Mouse (Mus musculus) adrenal gland, postnatal 14 days (tissue): ENCODE measurements around the gene Myo1g. TPM values are rescaled to one million over a fixed set of nuclear protein-coding genes. Genes with fewer than 3 reads are reported as not detected.

ENCODE experiments used
- DNase-seq: peaks from one replicate; pipeline ENCODE4 v3.0.0; 2021; ENCODE audit warnings: mixed read lengths
- long read RNA-seq, 2 experiments: library from polyadenylated mRNA; stranded (forward); transcript quantifications; one replicate each; pipeline ENCODE4 v2.0.0; 2021
- total RNA-seq: library from RNA; stranded (reverse); gene quantifications from 2 replicates; pipeline ENCODE4 v1.2.3, GENCODE M21; 2021

Gene Myo1g
- 4.0 and 11.8 TPM in 2 replicates for total RNA-seq
- long read RNA-seq, experiment 1, result 0 reads
- long read RNA-seq, experiment 2, partial matches to known transcripts, result 0 of 1 reads
- long read RNA-seq, experiment 2, other reads (novel, unspliced or antisense), result 1 of 1 reads

DNA sequence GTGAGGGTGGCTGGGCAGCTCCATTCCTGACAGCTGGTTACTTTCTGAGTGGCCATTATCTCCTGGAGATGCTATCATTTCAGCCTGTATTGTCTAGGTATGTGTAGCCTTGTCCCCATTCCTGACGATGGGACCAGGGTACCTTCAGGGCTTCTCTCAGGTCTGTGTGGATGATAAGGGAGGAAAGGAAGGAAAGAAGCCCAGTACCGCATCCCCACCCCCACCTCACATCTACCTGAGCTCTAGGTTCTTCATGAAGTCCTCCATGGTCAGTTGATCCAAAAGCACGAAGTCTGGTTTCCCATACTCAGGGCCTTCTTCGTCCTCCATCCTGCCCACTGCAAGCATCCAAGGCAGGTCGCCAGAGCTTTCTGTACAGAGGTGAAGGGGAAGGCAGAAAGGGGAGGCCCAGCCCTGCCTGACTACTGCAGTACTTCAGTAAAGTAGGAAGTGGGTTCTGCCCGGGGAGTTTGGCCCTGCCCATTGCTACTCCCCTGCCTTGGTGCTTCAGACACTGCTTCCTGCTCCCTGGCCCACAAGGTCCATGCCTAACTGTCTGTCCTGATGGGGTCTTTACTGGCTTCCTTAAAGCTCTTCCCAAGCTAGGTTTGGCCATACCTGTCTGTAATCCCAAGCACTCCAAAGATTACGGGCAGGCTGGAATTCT, at the start of gene Myo1g:
Gene Myo1g, minus strand, starts transcription at position 459 of the 667 bp plus-strand sequence.
- peak; percentile 36 for DNase-seq

DNA sequence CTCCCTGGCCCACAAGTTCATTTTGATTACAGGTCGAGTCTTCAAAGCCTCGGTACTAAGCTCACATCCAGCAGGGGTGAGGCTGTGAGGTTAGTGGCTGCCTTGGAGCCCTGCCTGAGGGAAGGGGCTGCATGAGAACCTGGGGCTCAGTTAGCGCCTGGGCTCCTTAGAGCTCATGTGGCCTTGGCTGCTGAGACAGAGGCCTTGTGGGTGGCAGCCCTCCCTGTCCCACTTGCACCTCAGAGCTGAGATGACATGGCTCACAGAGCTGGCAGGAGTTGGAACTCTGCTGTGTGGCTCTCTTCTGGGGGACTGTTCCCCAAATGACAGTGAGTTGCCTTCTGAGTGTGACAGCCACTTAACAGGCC, 48.6 kb upstream of the Myo1g start:
- peak; percentile 70 for DNase-seq

DNA sequence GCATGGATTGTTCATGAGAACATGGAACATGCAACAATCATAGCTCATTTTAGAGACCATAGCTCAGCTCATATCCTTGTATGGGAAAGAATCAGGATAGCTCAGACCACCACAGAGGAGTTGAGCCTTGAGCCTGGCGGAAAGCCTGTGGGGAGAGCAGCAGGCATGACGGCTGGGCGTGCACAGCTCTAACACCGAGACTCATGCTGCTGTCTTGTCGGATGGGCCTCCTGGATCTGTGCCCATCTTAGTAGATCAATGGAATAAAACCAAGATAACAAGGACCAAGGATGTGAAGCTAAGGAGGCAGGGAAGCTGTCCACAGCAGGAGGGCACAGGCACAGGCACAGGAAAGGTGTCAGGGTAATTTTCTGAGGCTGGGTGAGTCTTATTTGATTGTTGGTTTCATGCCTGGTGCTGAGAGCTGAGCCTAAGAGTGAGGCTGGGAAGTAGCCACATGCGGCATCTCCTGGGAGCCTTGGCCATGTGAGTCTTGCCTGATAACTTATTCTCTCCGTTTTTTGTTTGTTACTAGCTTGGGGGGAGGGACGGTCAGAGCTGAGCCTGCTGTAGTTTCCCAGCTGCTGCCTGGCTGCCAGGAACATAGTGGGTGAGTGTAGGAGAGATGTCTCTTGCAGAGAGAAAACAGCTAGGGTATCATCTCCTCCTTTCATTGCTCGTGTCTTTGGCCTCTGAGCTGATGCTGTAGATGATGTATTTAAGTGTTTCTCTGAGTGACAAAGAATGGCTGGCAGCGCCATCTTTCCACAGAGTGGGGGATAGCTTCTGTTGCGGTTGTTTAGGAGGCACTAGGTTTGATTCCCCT, 48.0 kb upstream of the Myo1g start:
- peak; percentile 49 for DNase-seq

DNA sequence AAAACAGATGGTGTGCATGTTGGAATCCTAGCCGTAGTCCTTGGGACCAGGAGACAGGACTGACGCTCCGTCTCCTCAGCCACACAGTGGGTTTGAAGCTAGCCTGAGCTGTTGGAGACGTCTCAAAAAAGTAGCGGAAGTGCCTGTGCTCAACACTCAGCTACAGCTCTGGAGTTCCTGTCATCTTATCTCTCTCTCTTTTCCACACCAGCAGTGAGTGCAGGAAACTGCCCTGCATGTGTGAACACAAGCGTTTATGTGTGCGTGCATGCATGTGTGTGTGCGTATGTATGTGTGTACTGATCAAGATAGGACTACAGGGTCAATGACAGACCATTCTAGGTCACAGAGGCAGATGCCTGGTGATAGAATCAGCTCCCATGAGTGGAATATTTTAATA, 47.2 kb upstream of the Myo1g start:
- DNase-seq, result no peak

GRCm38 (mm10) chr11:6566496-6566895, 45.7 kb upstream of the Myo1g start:
- no peak for DNase-seq

DNA sequence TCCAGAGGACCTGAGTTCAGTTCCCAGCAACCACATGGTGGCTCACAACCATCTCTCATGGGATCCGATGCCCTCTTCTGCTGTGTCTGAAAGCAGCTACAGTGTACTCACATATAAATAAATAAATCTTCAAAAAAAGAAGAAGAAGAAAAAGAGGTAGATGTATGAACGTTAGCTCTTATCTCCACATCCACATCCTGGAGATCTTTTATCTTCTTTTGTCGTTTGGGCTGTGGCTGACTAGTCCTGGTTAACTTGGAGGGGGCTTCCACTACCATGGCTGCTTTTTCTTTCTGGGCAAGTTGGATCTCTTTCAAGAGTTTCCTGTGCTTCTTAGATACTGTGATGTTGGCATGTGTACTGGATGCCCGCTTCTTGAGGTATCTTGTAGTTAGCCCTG, 42.4 kb upstream of the Myo1g start:
- DNase-seq, result no peak

DNA sequence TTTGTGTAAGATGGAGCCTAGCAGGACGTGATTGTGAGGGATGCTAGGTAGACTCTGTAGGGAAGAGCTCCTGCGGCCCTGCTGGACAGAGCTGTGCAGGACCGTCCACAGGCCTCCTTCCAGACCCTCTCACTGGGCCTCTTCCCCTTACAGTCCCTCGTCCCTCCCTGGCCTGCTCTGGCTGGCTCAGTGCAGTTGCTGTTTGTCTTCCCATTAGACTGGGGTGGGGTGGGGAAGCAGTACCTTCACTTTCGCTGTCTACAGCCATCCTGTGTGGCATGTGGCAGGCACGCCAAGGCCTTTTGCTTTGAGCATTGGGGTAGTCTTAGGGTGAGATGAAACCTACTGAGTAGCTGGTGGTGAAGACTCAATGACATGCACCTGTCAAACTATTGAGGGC, 41.6 kb upstream of the Myo1g start:
- peak; percentile 27 for DNase-seq

DNA sequence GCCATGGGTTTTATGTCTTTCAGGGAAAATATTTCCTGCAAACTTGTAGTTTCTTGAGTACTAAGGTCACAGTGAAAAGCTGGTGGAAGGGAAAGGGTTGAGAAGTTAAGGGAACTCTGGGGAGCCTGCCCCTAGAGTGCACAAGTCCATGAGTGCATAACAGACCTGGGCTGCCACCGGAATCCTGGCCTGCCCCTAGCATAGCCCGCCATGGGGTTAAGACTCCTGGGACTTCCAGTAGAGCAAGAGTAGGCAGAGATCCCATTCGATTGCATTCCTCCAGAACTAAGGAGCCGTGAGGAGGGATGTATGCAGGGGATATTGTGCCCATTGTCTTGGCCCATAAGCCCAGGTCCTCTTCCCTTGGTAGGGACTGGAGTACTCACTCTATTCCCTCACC, 40.7 kb upstream of the Myo1g start:
- peak; percentile 45 for DNase-seq

DNA sequence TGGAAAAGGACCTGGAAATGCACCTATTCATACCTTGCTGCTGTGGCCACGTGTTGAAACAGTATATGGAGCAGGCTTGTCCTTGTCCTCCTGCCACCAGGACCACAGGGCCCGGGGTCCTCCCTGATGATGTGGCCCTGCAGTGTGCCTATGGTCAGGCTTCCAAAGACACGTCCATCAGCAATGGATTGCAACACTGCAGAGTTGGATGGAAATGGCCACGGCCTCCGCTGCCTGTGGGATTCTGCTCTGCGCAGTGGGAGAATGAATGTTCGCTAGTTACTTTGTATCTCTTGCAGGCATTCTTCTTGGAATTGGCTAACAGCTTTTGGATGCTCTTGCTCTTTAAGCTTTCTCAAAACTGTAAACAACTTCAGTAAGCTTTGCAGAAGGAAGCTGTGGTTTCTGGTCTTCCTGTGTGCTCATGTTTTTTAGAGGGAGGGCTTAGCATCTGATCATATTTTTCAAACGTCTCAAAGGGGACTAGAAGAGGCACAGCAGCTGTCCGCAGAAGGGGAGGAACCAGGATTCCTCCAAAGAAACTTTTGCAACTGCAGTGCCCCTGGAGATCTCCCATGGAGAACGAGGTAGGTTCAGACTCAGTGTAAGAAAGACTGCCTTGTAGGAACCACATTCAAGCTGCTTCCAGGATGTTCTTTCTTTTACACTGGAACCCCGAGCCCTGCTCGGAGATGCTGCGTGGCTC, 40.0 kb upstream of the Myo1g start:
- peak; percentile 16 for DNase-seq

- no peak for DNase-seq
Measured at GRCm38 (mm10) chr11:6559996-6560395, 39.2 kb upstream of the Myo1g start.

GRCm38 (mm10) chr11:6558234-6558633, 37.5 kb upstream of the Myo1g start:
- peak; percentile 11 for DNase-seq

GRCm38 (mm10) chr11:6550201-6550600, 29.4 kb upstream of the Myo1g start:
- DNase-seq, result no peak

DNA sequence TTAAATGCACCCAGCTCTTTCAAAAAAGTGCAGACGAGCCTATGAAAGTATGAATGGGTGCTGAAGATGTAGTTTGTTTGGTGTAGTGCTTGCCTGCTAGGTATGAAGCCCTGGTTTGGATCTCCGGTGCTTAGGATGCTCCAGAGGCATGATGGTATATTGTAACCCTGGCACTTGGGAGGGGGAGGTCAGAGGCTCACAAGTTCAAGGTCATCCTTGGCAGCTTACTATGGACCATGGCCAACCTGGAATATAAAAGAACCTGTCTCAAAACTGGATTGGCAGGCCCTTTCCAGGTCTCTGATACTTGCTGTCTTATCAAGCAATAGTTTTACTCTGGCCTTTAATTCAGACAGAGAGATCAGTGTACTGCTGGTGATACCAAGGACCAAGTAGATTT, 29.0 kb upstream of the Myo1g start:
- DNase-seq, result no peak

GRCm38 (mm10) chr11:6547696-6548325, 27.0 kb upstream of the Myo1g start:
- peak; percentile 34 for DNase-seq

- DNase-seq, result peak; percentile 83
Measured at GRCm38 (mm10) chr11:6547037-6547680, 26.4 kb upstream of the Myo1g start.

DNA sequence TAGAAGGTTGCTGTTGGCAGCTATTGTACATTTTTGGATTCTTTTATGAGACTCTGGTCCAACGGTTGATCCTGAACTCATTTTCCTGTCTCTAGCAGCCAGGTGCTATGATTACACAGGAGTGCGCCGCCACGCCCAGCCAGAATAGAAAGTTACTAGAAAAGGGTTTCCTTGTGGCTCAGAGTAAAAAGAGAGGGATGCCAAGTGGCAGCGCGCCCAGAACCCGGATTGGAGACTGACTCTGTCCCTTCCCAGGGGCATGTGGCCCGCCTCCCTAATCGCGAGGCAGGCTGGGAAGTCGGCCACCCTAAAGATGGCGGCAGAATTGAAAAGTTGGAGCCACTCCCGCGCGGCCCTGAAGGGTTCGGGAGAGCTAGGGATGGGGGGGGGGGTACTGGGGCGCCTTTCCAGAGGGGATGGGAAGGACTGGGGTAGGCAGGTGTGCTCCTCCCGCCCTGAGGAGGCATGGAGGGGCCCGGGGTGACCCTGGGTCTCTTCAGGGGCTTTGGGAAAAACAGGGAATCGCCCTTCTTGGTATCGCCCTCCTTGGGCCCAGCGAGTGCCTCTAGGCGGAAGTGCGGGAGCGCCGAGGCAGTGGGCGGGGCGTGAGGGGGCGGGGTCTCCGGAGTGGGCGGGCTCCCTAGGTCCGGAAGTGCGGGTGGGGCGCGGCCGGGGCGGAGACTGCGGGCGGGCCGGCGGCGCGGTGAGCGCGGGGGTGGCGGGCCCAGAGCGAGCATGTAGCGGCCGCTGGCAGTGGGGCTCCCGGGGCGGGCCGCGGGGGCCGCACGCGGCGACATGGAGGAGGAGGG, 25.6 kb upstream of the Myo1g start, which contains the start of gene Ccm2:
Gene Ccm2, plus strand, starts transcription at position 683 of the 809 bp plus-strand sequence.
- DNase-seq, result peak; percentile 99

DNA sequence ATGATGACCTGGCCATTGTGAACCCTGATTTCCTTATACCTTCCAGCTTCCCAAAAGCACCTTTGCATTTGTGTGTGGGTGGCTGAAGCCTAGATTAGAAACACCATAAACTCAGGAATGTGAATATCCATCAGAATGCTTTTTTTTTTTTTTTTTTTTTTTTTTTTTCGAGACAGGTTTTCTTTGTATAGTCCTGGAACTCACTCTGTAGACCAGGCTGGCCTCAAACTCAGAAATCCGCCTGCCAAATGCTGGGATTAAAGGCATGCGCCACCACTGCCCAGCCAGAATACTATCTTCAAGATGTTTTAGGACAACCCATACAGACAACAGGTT, 25.1 kb upstream of the Myo1g start:
- no peak for DNase-seq

DNA sequence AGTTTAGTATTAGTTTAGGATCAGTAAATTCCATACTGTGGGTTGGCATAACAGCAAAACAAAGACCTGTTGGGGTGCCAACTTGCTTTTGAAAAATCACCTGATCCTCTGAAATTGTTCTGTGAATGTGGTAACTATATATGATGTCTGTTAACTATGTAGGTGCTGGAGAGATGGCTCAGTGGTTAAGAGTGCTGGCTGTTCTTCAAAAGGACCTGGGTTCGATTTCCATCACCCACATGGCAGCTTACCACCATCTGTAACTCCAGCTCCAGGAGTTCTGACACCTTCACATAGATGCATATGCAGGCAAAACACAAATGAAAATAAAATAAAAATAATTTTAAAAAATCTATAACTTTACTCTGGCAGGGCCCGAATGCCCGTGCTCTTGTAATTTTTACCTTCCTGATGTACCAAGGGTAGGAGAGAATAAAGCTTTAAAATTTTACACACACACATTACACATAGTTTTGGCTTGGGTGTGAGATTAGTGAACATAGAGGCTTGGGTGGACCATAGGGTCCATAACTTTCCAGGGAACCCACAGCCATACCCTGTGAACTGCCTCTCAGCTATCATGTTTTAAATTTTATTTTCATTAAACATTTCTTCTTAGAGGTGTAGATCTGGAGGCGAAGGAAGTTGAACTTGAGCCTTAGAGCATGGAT, 24.6 kb upstream of the Myo1g start:
- no peak for DNase-seq

DNA sequence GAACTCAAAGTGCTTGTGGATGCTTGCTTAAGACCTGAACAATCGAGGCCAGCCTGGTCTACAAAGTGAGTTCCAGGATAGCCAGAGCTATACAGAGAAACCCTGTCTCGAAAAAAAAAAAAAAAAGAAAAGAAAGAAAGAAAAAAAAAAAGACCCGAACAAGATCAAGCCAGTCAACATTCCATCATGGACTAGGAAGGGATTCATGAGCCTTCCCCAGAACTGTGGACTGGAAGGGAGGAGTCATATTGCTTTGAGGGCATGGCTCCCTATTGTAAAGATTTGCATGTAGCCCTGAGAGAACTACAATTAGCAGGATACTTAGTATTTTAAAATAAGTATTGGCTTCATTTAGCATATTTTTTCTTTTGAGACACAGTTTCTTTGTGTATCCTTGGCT, 23.9 kb upstream of the Myo1g start:
- no peak for DNase-seq

- DNase-seq, result no peak
Measured at GRCm38 (mm10) chr11:6530746-6531145, 10.0 kb upstream of the Myo1g start.
